Mouse (Mus musculus): ENCODE data around the gene Kcnq5. TPM values are rescaled to one million over a fixed set of nuclear protein-coding genes. Genes with fewer than 3 reads are reported as not detected.
"Not testable (repeated sequence)": the region's sequence is repeated elsewhere in the genome, so short reads cannot be mapped to it uniquely, and the experiment has no call there.

Kcnq5 gene
- total RNA-seq, 2 experiments from 2014 or later: 2.1 to 3.0 TPM

DNA sequence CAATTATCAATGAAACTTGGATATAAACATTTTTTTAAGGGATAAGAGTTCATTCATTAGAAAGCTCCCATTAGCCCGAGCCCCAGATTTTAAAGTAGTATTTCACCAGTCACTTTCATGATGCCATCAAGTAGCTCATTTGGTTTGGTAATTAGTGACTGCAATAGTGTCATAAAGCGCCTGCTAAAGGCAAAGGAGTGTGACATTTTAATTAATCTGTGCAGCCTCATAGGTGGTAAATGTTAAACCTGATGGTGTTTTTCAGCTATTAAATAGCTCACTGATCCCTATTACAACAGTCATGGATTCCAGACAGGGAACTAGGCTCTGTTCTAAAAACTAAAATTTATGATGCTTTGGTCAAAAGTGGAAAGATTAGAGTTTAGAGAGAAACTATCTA, 554.5 kb downstream of the Kcnq5 start:
- intact Hi-C loops (cut with DNase I): no loop called here
- no peak for DNase-seq

DNA sequence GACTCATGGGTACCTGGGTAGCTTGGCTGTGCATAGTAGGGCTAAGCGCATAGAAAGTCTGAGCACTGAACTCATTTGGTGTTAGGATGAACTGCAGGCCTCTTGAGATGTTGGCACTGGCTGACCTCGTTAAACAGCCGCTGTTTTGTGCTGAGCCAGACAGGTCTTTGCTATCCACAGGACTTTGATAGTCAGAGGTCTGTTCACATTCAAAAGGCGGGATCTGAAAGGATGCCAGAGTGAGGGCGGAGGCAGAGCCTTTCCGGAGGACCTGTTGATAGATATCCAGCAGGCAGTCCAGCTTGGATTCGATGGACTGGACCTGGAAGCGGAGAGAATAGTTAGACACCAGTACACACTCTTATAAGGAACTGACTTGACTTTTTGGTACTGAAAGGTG, 558.9 kb downstream of the Kcnq5 start:
- no peak for DNase-seq
- intact Hi-C loops (cut with DNase I): no loop called here

DNA sequence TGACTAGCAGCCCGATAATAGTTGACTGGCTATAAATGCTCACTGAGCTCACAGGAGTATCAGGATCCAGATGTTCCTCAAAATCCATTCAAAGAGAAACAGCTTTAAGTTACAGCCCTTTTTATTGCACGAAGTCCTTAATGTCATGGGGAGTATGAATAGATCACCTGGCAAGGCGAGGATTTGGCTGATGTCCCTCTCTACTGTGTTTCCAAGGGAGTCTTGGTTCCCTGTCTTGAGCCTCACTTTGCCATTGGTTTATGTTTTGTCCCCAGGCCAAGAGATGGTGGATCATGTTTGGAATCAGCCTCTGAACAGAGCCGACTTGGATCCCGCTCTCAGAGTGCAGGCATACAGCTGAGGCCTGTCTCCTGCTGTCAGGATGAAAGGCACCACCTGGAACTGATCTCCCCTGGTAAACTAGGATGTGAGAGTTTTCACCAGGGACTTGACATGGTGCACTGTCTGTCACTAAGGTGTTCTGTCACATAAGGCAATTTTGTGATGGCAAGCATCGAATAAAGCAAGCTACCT, 570.5 kb downstream of the Kcnq5 start:
- no peak for DNase-seq
- intact Hi-C loops (cut with DNase I): no loop called here

- DNase-seq: no peak
- intact Hi-C loops (cut with DNase I): no loop called here
These were observed 578.5 kb downstream of the Kcnq5 start, which contains the start of gene Khdc1b for GRCm38 (mm10) chr1:21383256-21383655. Gene Khdc1b, plus strand, starts transcription at chr1:21383556.

DNA sequence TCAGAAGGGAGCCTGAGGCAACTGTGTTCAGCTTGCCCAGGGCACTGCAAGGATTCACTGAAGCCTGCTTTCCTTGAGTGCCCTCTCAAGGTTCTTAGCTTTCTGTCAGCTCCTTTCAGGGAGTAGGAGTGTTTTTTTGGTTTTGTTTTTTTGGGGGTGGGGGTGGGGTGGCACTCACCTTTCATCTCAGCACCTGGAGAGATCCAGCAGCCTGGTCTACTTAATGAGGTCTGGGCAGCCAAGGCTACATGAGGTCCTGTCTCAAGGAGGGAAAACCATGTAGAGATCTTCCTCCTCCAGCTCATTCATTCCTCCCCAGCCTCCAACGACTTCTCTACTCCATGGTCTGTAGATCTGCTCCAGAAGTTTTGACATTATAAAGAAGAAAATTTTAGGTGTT, 593.7 kb downstream of the Kcnq5 start, which contains the start of gene Khdc1c:
Gene Khdc1c, plus strand, starts transcription at position 301 of the 400 bp plus-strand sequence.
- DNase-seq; intact Hi-C loops (cut with DNase I): not testable (repeated sequence)

- intact Hi-C loops (cut with DNase I): loop anchor here (10.0 kb wide), 1 partner anchor 415 kb away; no protein-coding TSS in a partner anchor
- no peak for DNase-seq
These were observed 612.4 kb downstream of the Kcnq5 start, which contains the start of gene Khdc1a for GRCm38 (mm10) chr1:21349341-21349740. Gene Khdc1a, plus strand, starts transcription at chr1:21349641.
